ENCODE assay signal across 8 mouse cellular contexts in genomic region chr4:140788983-140789382, GRCm38 (mm10). TPM values are rescaled to one million over a fixed set of nuclear protein-coding genes. Genes with fewer than 3 reads are reported as not detected.
DNase-seq lines count a peak whose midpoint lies in the region; ATAC-seq and TF ChIP-seq lines count a peak whose summit lies in the region.

No protein-coding gene starts in this region.

- peak; percentile 16 for DNase-seq in cerebellum, adult 11 months
- DNase-seq in CD4-positive, CD25-positive, alpha-beta regulatory T cell, adult 2 months (ENCODE audit: low read depth, low spot score) = peak; percentile 84
- peak; percentile 24 to 36 for DNase-seq in frontal cortex, postnatal 36 days (ENCODE audit: low spot score in 2 of 2)
- DNase-seq in lung, postnatal 0 days (ENCODE audit: low spot score) = peak; percentile 49
- peak; percentile 67 for DNase-seq in spleen, adult 12 weeks (ENCODE audit: low spot score)

- TF ChIP-seq CTCF in bone marrow macrophage, adult 2 months (IDR thresholded peaks at IDR 0.05; ENCODE audit: low read depth, low read length) = peak; percentile 62
- peak; percentile 96 for TF ChIP-seq CTCF in lung, postnatal 0 days (IDR thresholded peaks at IDR 0.05)

- WGBS in kidney, embryonic 15.5 days = 41% methylated on average over 6 of the region's 6 CpGs
- 45% methylated on average over 6 of the region's 6 CpGs for WGBS in lung, postnatal 0 days

- TF ChIP-seq POLR2A in bone marrow macrophage, adult 2 months (IDR thresholded peaks at IDR 0.05; ENCODE audit: borderline replicate concordance, low read depth, low read length) = no peak

- peaks cover 26% of the 10 kb centered on the region for H3K4me1 ChIP-seq in bone marrow macrophage, adult 2 months (ENCODE audit: control insufficient read depth, insufficient read depth, low read length)
- H3K4me1 ChIP-seq in kidney, embryonic 15.5 days = peaks cover 18% of the 10 kb centered on the region
- H3K4me1 ChIP-seq in lung, postnatal 0 days (ENCODE audit: insufficient read depth, low read depth, low read length) = no peaks in the 10 kb centered on the region

- no peak overlapping the region for H3K27ac ChIP-seq in bone marrow macrophage, adult 2 months (ENCODE audit: insufficient read depth, low read depth, low read length)
- H3K27ac ChIP-seq in kidney, embryonic 15.5 days = no peak overlapping the region
- no peak overlapping the region for H3K27ac ChIP-seq in lung, postnatal 0 days (ENCODE audit: low read length)

- no peak overlapping the region for H3K4me3 ChIP-seq in bone marrow macrophage, adult 2 months (ENCODE audit: insufficient read depth, low read length)
- no peak overlapping the region for H3K4me3 ChIP-seq in kidney, embryonic 15.5 days (replicated peaks)
- H3K4me3 ChIP-seq in lung, postnatal 0 days (ENCODE audit: low read depth, low read length) = no peak overlapping the region

- no peak overlapping the region for H3K4me2 ChIP-seq in kidney, embryonic 15.5 days
- no peak overlapping the region for H3K4me2 ChIP-seq in lung, postnatal 0 days (replicated peaks; ENCODE audit: low read depth, low read length)

- TF ChIP-seq EP300 in lung, postnatal 0 days (IDR thresholded peaks at IDR 0.05) = no peak

- no peaks in the 10 kb centered on the region for H3K36me3 ChIP-seq in kidney, embryonic 15.5 days
- no peaks in the 10 kb centered on the region for H3K36me3 ChIP-seq in lung, postnatal 0 days (ENCODE audit: insufficient read depth, low read length)

- no peak overlapping the region for H3K9ac ChIP-seq in kidney, embryonic 15.5 days
- no peak overlapping the region for H3K9ac ChIP-seq in lung, postnatal 0 days (replicated peaks; ENCODE audit: low read depth)

- no peak for ATAC-seq in cerebellum, adult (ENCODE audit: insufficient number of reproducible peaks, low FRiP score, low TSS enrichment)
- peak; percentile 50; the same call in 1 of the 2 replicates for ATAC-seq in kidney, embryonic 15.5 days (replicated peaks; ENCODE audit: low FRiP score)
- peak; percentile 17 for ATAC-seq in lung, postnatal 0 days

- no peaks in the 10 kb centered on the region for H3K9me3 ChIP-seq in kidney, embryonic 15.5 days (replicated peaks)
- no peaks in the 10 kb centered on the region for H3K9me3 ChIP-seq in lung, postnatal 0 days (ENCODE audit: low read length)

- H3K27me3 ChIP-seq in kidney, embryonic 15.5 days = no peaks in the 10 kb centered on the region
- H3K27me3 ChIP-seq in lung, postnatal 0 days (replicated peaks; ENCODE audit: insufficient read depth, low read length) = no peaks in the 10 kb centered on the region

RNA-seq across cellular contexts. Expression of gene Padi4, which starts 14.9 kb away (rescaled TPM):
- polyA plus RNA-seq in bone marrow macrophage, adult 2 months (2012; ENCODE audit: insufficient read depth, insufficient read length, missing spikeins) = 6.3 and 8.1 TPM in 2 replicates
- 1.1 and 1.4 TPM in 2 replicates for polyA plus RNA-seq in kidney, embryonic 15.5 days (2015; fragmentation: Nextera tagmentation; extraction: Ambion mirVana)
- 1.1 and 1.6 TPM in 2 replicates for polyA plus RNA-seq in lung, postnatal 0 days (2015; fragmentation: Nextera tagmentation; extraction: Ambion mirVana)

RNA-seq across cellular contexts. Expression of gene Padi3, which starts 21.5 kb away (rescaled TPM):
- polyA plus RNA-seq in bone marrow macrophage, adult 2 months (2012; ENCODE audit: insufficient read depth, insufficient read length, missing spikeins) = 0.25 and 0.47 TPM in 2 replicates
- polyA plus RNA-seq in kidney, embryonic 15.5 days (2015; fragmentation: Nextera tagmentation; extraction: Ambion mirVana) = 0.05 and 0.08 TPM in 2 replicates
- 0.35 and 0.50 TPM in 2 replicates for polyA plus RNA-seq in lung, postnatal 0 days (2015; fragmentation: Nextera tagmentation; extraction: Ambion mirVana)

RNA-seq across cellular contexts. Expression of gene Padi6, which starts 46.5 kb away (rescaled TPM):
- polyA plus RNA-seq in bone marrow macrophage, adult 2 months (2012; ENCODE audit: insufficient read depth, insufficient read length, missing spikeins) = not detected in 2 replicates
- polyA plus RNA-seq in kidney, embryonic 15.5 days (2015; fragmentation: Nextera tagmentation; extraction: Ambion mirVana) = not detected in 2 replicates
- polyA plus RNA-seq in lung, postnatal 0 days (2015; fragmentation: Nextera tagmentation; extraction: Ambion mirVana) = 0.26 TPM in 1 of 2 replicates, not detected in the other

RNA-seq across cellular contexts. Expression of gene Padi1, which starts 56.6 kb away (rescaled TPM):
- not detected in 2 replicates for polyA plus RNA-seq in bone marrow macrophage, adult 2 months (2012; ENCODE audit: insufficient read depth, insufficient read length, missing spikeins)
- polyA plus RNA-seq in kidney, embryonic 15.5 days (2015; fragmentation: Nextera tagmentation; extraction: Ambion mirVana) = 0.21 and 0.26 TPM in 2 replicates
- 0.17 and 0.20 TPM in 2 replicates for polyA plus RNA-seq in lung, postnatal 0 days (2015; fragmentation: Nextera tagmentation; extraction: Ambion mirVana)

Comparison
In these comparisons a context has a peak if more than half of its experiments do, and no peak if none do; other contexts are left out.
1. DNase-seq: peak in every context shown above with its lines; median percentile 84 in CD4-positive, CD25-positive, alpha-beta regulatory T cell, adult 2 months; 67 in spleen, adult 12 weeks; 49 in lung, postnatal 0 days; 30 in frontal cortex, postnatal 36 days; 16 in cerebellum, adult 11 months.